Mouse (Mus musculus): ENCODE results near the gene Heg1.

GRCm38 (mm10) chr16:33742233-33742632, 58.1 kb downstream of the Heg1 start:
- no peak for TF ChIP-seq CHD1 (IDR thresholded peaks at IDR 0.05; ENCODE audit: low read depth, low read length)
- no peak for TF ChIP-seq POLR2A (IDR thresholded peaks at IDR 0.05; ENCODE audit: low read depth, low read length)
- no peak for TF ChIP-seq EP300 (IDR thresholded peaks at IDR 0.05; ENCODE audit: low read length)
- no peak for TF ChIP-seq CTCF (conservative IDR thresholded peaks at IDR 0.05 in 1 of 2, IDR thresholded peaks at IDR 0.05 in 1 of 2; ENCODE audit: low read depth in 2 of 2, low read length in 2 of 2)
- no peak for TF ChIP-seq MAZ (IDR thresholded peaks at IDR 0.05; ENCODE audit: low read depth, low read length)
- TF ChIP-seq BHLHE40 (IDR thresholded peaks at IDR 0.05; ENCODE audit: low read depth, low read length) = no peak
- no peak for TF ChIP-seq GABPA (IDR thresholded peaks at IDR 0.05; ENCODE audit: insufficient replicate concordance, low read depth, low read length)
- no peak for TF ChIP-seq UBTF (IDR thresholded peaks at IDR 0.05; ENCODE audit: low read depth, low read length)

All from CH12.LX (cell line).